Mouse (Mus musculus) cerebellum, postnatal 10 days (tissue): ENCODE results near the gene Basp1.
A peak's percentile ranks its signal among the peaks of the same experiment; 100 is the strongest.

Experiments used
- DNase-seq, 2 experiments: peaks; one replicate each; pipeline ENCODE4 v3.0.0; 2021; ENCODE audit warnings: mixed read lengths in 2 of 2

Gene Basp1

GRCm38 (mm10) chr15:25415958-25416357 is 2.4 kb upstream of the Basp1 start:
- DNase-seq: peak in 1 of 2 experiments; percentile 32

- DNase-seq: peak; percentile 95 to 96
Measured at GRCm38 (mm10) chr15:25414747-25415119, 1.2 kb upstream of the Basp1 start.

- DNase-seq: peak; percentile 83 to 86
Measured at GRCm38 (mm10) chr15:25414011-25414746, 615 bp upstream of the Basp1 start.

GRCm38 (mm10) chr15:25412761-25413261 is 753 bp downstream of the Basp1 start:
- DNase-seq: peak; percentile 75 to 78

- peak; percentile 88 to 91 for DNase-seq
Measured at GRCm38 (mm10) chr15:25412171-25412641, 1.4 kb downstream of the Basp1 start.

- peak; percentile 69 to 77 for DNase-seq
Measured at GRCm38 (mm10) chr15:25411461-25411860, 2.1 kb downstream of the Basp1 start.

GRCm38 (mm10) chr15:25405926-25406325 is 7.6 kb downstream of the Basp1 start:
- DNase-seq: no peak

- DNase-seq: no peak
Measured at GRCm38 (mm10) chr15:25403879-25404278, 9.7 kb downstream of the Basp1 start.

GRCm38 (mm10) chr15:25402001-25402400 is 11.6 kb downstream of the Basp1 start:
- no peak for DNase-seq

GRCm38 (mm10) chr15:25400276-25400675 is 13.3 kb downstream of the Basp1 start:
- DNase-seq: no peak

- no peak for DNase-seq
Measured at GRCm38 (mm10) chr15:25395912-25396590, 17.5 kb downstream of the Basp1 start.

GRCm38 (mm10) chr15:25392525-25393099 is 21.0 kb downstream of the Basp1 start:
- DNase-seq: no peak

GRCm38 (mm10) chr15:25391210-25391609 is 22.4 kb downstream of the Basp1 start:
- no peak for DNase-seq

GRCm38 (mm10) chr15:25387572-25387971 is 26.0 kb downstream of the Basp1 start:
- DNase-seq: no peak

GRCm38 (mm10) chr15:25380051-25380450 is 33.5 kb downstream of the Basp1 start:
- DNase-seq: no peak

- DNase-seq: peak; percentile 38 to 67
Measured at GRCm38 (mm10) chr15:25378707-25379106, 34.9 kb downstream of the Basp1 start.

GRCm38 (mm10) chr15:25376914-25377313 is 36.6 kb downstream of the Basp1 start:
- DNase-seq: no peak

GRCm38 (mm10) chr15:25373486-25373885 is 40.1 kb downstream of the Basp1 start:
- DNase-seq: no peak

- no peak for DNase-seq
Measured at GRCm38 (mm10) chr15:25369522-25369921, 44.0 kb downstream of the Basp1 start.

GRCm38 (mm10) chr15:25365503-25365902 is 48.1 kb downstream of the Basp1 start:
- DNase-seq: no peak

- no peak for DNase-seq
Measured at GRCm38 (mm10) chr15:25364819-25365463, 48.6 kb downstream of the Basp1 start.

- DNase-seq: peak; percentile 62 to 63
Measured at GRCm38 (mm10) chr15:25364160-25364818, 49.3 kb downstream of the Basp1 start.
